Comparison of ENCODE assay signal across 18 mouse cellular contexts in the genomic region with DNA sequence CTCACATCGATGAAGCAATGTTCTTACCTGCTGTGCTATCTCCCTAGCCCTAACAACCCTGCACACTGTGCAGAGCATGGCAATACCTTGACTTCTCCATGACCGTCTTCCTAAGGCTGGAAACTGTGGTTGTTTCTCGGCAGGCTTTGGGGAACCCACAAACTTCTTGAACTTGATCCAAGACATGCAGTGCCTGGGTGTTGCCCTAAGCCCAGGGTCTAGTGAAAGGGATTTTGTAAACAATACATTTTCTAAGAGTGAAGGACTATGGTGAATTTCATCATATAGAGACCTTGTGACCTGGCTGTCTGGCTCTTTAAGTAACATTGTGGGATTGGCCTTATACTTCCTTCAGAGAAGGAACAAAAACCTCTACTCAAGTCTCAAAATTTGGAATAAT. TPM values are rescaled to one million over a fixed set of nuclear protein-coding genes. Genes with fewer than 3 reads are reported as not detected.
DNase-seq lines count a peak whose midpoint lies in the region; ATAC-seq and TF ChIP-seq lines count a peak whose summit lies in the region.
"Had no signal": no experiment of that assay in that cellular context is flagged by ENCODE, and none has a peak within 500 bp of the region (broad histone marks: within the 10 kb centered on the region; RNA-seq: fewer than 3 reads in every experiment).

No protein-coding gene starts in this region.

- peaks cover 16% of the 10 kb centered on the region; the same call in 1 of the 2 replicates for H3K4me1 ChIP-seq in embryonic facial prominence, embryonic 12.5 days
- peaks cover 5% of the 10 kb centered on the region for H3K4me1 ChIP-seq in embryonic facial prominence, embryonic 10.5 days
- H3K4me1 ChIP-seq in limb, embryonic 12.5 days (replicated peaks), result peaks cover 30% of the 10 kb centered on the region
- no peaks in the 10 kb centered on the region; the same call in 1 of the 2 replicates for H3K4me1 ChIP-seq in limb, embryonic 10.5 days
- peaks cover 7% of the 10 kb centered on the region; the same call in 1 of the 2 replicates for H3K4me1 ChIP-seq in embryonic fibroblast, embryonic 13.5 days (ENCODE audit: control insufficient read depth, insufficient read depth, low read length)
- peaks cover 10% of the 10 kb centered on the region for H3K4me1 ChIP-seq in forebrain, embryonic 15.5 days
- H3K4me1 ChIP-seq: neural tube, embryonic 12.5 days had no signal

- DNase-seq in embryonic facial prominence, embryonic 10.5 days (ENCODE audit: low spot score), result no peak
- DNase-seq in limb, embryonic 10.5 days (ENCODE audit: low spot score), result no peak
- no peak for DNase-seq in spleen, postnatal 10 days (ENCODE audit: low spot score in 2 of 2)
- DNase-seq: cerebellum, adult 8-10 months had no signal

- WGBS in embryonic facial prominence, embryonic 12.5 days, result 78% methylated on average over 3 of the region's 3 CpGs
- 91% methylated on average over 3 of the region's 3 CpGs for WGBS in embryonic facial prominence, embryonic 10.5 days
- WGBS in limb, embryonic 12.5 days, result 89% methylated on average over 3 of the region's 3 CpGs
- 94% methylated on average over 3 of the region's 3 CpGs for WGBS in limb, embryonic 10.5 days
- WGBS in forebrain, embryonic 15.5 days, result 91% methylated on average over 3 of the region's 3 CpGs

- H3K4me3 ChIP-seq in embryonic facial prominence, embryonic 12.5 days, result no peak overlapping the region
- no peak overlapping the region for H3K4me3 ChIP-seq in embryonic facial prominence, embryonic 10.5 days
- no peak overlapping the region for H3K4me3 ChIP-seq in limb, embryonic 12.5 days (replicated peaks)
- H3K4me3 ChIP-seq in limb, embryonic 10.5 days, result no peak overlapping the region
- no peak overlapping the region for H3K4me3 ChIP-seq in embryonic fibroblast, embryonic 13.5 days (ENCODE audit: insufficient read depth, low read length)
- no peak overlapping the region for H3K4me3 ChIP-seq in forebrain, embryonic 15.5 days
- H3K4me3 ChIP-seq: heart, embryonic 12.5 days; hindbrain, embryonic 15.5 days; neural tube, embryonic 12.5 days had no signal

- H3K27me3 ChIP-seq in embryonic facial prominence, embryonic 12.5 days, result no peaks in the 10 kb centered on the region
- no peaks in the 10 kb centered on the region for H3K27me3 ChIP-seq in embryonic facial prominence, embryonic 10.5 days (replicated peaks; ENCODE audit: low read depth, poor library complexity, severe bottlenecking)
- H3K27me3 ChIP-seq in limb, embryonic 12.5 days, result no peaks in the 10 kb centered on the region
- H3K27me3 ChIP-seq in limb, embryonic 10.5 days (ENCODE audit: low read depth, poor library complexity, severe bottlenecking), result no peaks in the 10 kb centered on the region
- H3K27me3 ChIP-seq in forebrain, embryonic 15.5 days, result no peaks in the 10 kb centered on the region
- H3K27me3 ChIP-seq: heart, embryonic 12.5 days; hindbrain, embryonic 15.5 days; neural tube, embryonic 12.5 days had no signal

- TF ChIP-seq CTCF in embryonic fibroblast, embryonic 13.5 days (IDR thresholded peaks at IDR 0.05; ENCODE audit: borderline replicate concordance, insufficient read depth, low read length), result no peak

- ATAC-seq in embryonic facial prominence, embryonic 12.5 days (ENCODE audit: insufficient number of reproducible peaks, insufficient read depth, low FRiP score, low TSS enrichment), result no peak
- ATAC-seq in limb, embryonic 12.5 days (ENCODE audit: insufficient number of reproducible peaks, insufficient read depth, low FRiP score, low TSS enrichment, low read depth), result no peak
- ATAC-seq in megakaryocyte progenitor cell, adult 5-6 weeks (replicated peaks; ENCODE audit: poor library complexity), result peak; percentile 74
- no peak for ATAC-seq in forebrain, embryonic 15.5 days (replicated peaks)

- H3K9ac ChIP-seq in embryonic facial prominence, embryonic 12.5 days, result no peak overlapping the region
- no peak overlapping the region for H3K9ac ChIP-seq in limb, embryonic 12.5 days (replicated peaks)
- no peak overlapping the region for H3K9ac ChIP-seq in forebrain, embryonic 15.5 days (replicated peaks)
- H3K9ac ChIP-seq: heart, embryonic 12.5 days; hindbrain, embryonic 15.5 days; neural tube, embryonic 12.5 days had no signal

- TF ChIP-seq POLR2A in embryonic fibroblast, embryonic 13.5 days (IDR thresholded peaks at IDR 0.05; ENCODE audit: low read depth, low read length), result no peak

- H3K27ac ChIP-seq in embryonic facial prominence, embryonic 12.5 days, result peak overlapping the region; percentile 80
- H3K27ac ChIP-seq in embryonic facial prominence, embryonic 10.5 days (replicated peaks), result no peak overlapping the region
- peak overlapping the region; percentile 82 for H3K27ac ChIP-seq in limb, embryonic 12.5 days
- no peak overlapping the region for H3K27ac ChIP-seq in limb, embryonic 10.5 days
- peak overlapping the region; percentile 59; the same call in 1 of the 2 replicates for H3K27ac ChIP-seq in embryonic fibroblast, embryonic 13.5 days (ENCODE audit: insufficient read depth, low read length)
- no peak overlapping the region for H3K27ac ChIP-seq in forebrain, embryonic 15.5 days (replicated peaks)
- H3K27ac ChIP-seq: hindbrain, embryonic 15.5 days; neural tube, embryonic 12.5 days had no signal

- H3K9me3 ChIP-seq in embryonic facial prominence, embryonic 12.5 days, result no peaks in the 10 kb centered on the region
- H3K9me3 ChIP-seq in embryonic facial prominence, embryonic 10.5 days, result no peaks in the 10 kb centered on the region
- no peaks in the 10 kb centered on the region for H3K9me3 ChIP-seq in limb, embryonic 12.5 days
- H3K9me3 ChIP-seq in limb, embryonic 10.5 days (replicated peaks), result no peaks in the 10 kb centered on the region
- H3K9me3 ChIP-seq in forebrain, embryonic 15.5 days, result no peaks in the 10 kb centered on the region
- H3K9me3 ChIP-seq: heart, embryonic 12.5 days; hindbrain, embryonic 15.5 days; neural tube, embryonic 12.5 days had no signal

- no peaks in the 10 kb centered on the region for H3K36me3 ChIP-seq in embryonic facial prominence, embryonic 12.5 days
- H3K36me3 ChIP-seq in embryonic facial prominence, embryonic 10.5 days (replicated peaks), result no peaks in the 10 kb centered on the region
- no peaks in the 10 kb centered on the region for H3K36me3 ChIP-seq in limb, embryonic 12.5 days
- no peaks in the 10 kb centered on the region for H3K36me3 ChIP-seq in limb, embryonic 10.5 days
- no peaks in the 10 kb centered on the region for H3K36me3 ChIP-seq in forebrain, embryonic 15.5 days
- H3K36me3 ChIP-seq: heart, embryonic 12.5 days; hindbrain, embryonic 15.5 days; neural tube, embryonic 12.5 days had no signal

- no peak overlapping the region for H3K4me2 ChIP-seq in embryonic facial prominence, embryonic 12.5 days (replicated peaks)
- no peak overlapping the region for H3K4me2 ChIP-seq in limb, embryonic 12.5 days
- H3K4me2 ChIP-seq in forebrain, embryonic 15.5 days (replicated peaks), result no peak overlapping the region
- H3K4me2 ChIP-seq: heart, embryonic 12.5 days; hindbrain, embryonic 15.5 days; neural tube, embryonic 12.5 days had no signal

RNA-seq across cellular contexts. Expression of a gene that starts 34.6 kb away (rescaled TPM):
- polyA plus RNA-seq in embryonic facial prominence, embryonic 12.5 days (2016; fragmentation: Nextera tagmentation; extraction: Ambion mirVana), result 0.41 and 0.61 TPM in 2 replicates
- polyA plus RNA-seq in embryonic facial prominence, embryonic 10.5 days (2016; fragmentation: Nextera tagmentation; extraction: Ambion mirVana), result not detected in 2 replicates
- 0.60 and 0.74 TPM in 2 replicates for polyA plus RNA-seq in limb, embryonic 12.5 days (2016; fragmentation: Nextera tagmentation; extraction: Ambion mirVana)
- not detected in 2 replicates for polyA plus RNA-seq in limb, embryonic 10.5 days (2016; fragmentation: Nextera tagmentation; extraction: Ambion mirVana)
- polyA plus RNA-seq in embryonic fibroblast, embryonic 13.5 days (2011; ENCODE audit: insufficient read length, low read depth, missing spikeins), result not detected in 2 replicates
- total RNA-seq in megakaryocyte progenitor cell, adult 5-6 weeks (2015), result not detected in 2 replicates
- not detected in 2 replicates for total RNA-seq in megakaryocyte progenitor cell, adult 5-6 weeks (2017)
- not detected in 2 replicates for polyA plus RNA-seq in forebrain, embryonic 15.5 days (2015; fragmentation: Nextera tagmentation; extraction: Ambion mirVana)
- total RNA-seq: gastrocnemius, adult 8-10 months; layer of hippocampus, adult 18-20 months; left cerebral cortex, postnatal 14 days had no signal
- polyA plus RNA-seq: forebrain, embryonic 14.5 days; heart, embryonic 12.5 days; midbrain, embryonic 16.5 days; neural tube, embryonic 12.5 days; small intestine, adult 2 months had no signal

Comparison
In these comparisons a context has a peak if more than half of its experiments do, and no peak if none do; other contexts are left out.
1. H3K27ac ChIP-seq: peak in embryonic facial prominence, embryonic 12.5 days (single experiment), limb, embryonic 12.5 days (single experiment) and embryonic fibroblast, embryonic 13.5 days (single experiment); none in embryonic facial prominence, embryonic 10.5 days (single experiment), limb, embryonic 10.5 days (single experiment) and forebrain, embryonic 15.5 days (single experiment).